Mouse (Mus musculus): ENCODE data around the gene Slc30a10.

GRCm38 (mm10) chr1:185500602-185501001, 46.0 kb downstream of the Slc30a10 start:
- TF ChIP-seq USF1 (IDR thresholded peaks at IDR 0.05; ENCODE audit: low read depth) (no peak), POLR2A (IDR thresholded peaks at IDR 0.05; ENCODE audit: insufficient read length, low read depth) (no peak), POLR2AphosphoS2 (IDR thresholded peaks at IDR 0.05; ENCODE audit: insufficient read length, low read depth) (no peak), MYOG (IDR thresholded peaks at IDR 0.05; ENCODE audit: control insufficient read depth in 1 of 3, insufficient read depth in 1 of 3, insufficient read length in 2 of 3, low read depth in 2 of 3) (no peak), REST (IDR thresholded peaks at IDR 0.05; ENCODE audit: insufficient read depth, insufficient read length) (no peak), TCF12 (IDR thresholded peaks at IDR 0.05; ENCODE audit: insufficient read depth, poor library complexity, severe bottlenecking) (no peak), MAX (IDR thresholded peaks at IDR 0.05; ENCODE audit: low read depth) (no peak), CEBPB (IDR thresholded peaks at IDR 0.05; ENCODE audit: insufficient read depth, poor library complexity, severe bottlenecking) (no peak)
